Comparison of ENCODE assay signal across 8 mouse cellular contexts in genomic region chr9:123478031-123478585, GRCm38 (mm10). TPM values are rescaled to one million over a fixed set of nuclear protein-coding genes. Genes with fewer than 3 reads are reported as not detected.
DNase-seq lines count a peak whose midpoint lies in the region; ATAC-seq lines count a peak whose summit lies in the region.

No protein-coding gene starts in this region.

- H3K27ac ChIP-seq in brown adipose tissue, adult 24 weeks (replicated peaks; ENCODE audit: low read depth, low read length): peak overlapping the region; percentile 57
- H3K27ac ChIP-seq in neural tube, embryonic 14.5 days (ENCODE audit: low read depth, low read length): no peak overlapping the region

- H3K4me2 ChIP-seq in neural tube, embryonic 14.5 days (ENCODE audit: low read depth, low read length): peak overlapping the region; percentile 61

- H3K4me1 ChIP-seq in brown adipose tissue, adult 24 weeks (ENCODE audit: control insufficient read depth, insufficient read depth, insufficient read length, low read length): peaks cover 32% of the 10 kb centered on the region
- peaks cover 8% of the 10 kb centered on the region; the same call in 1 of the 2 replicates for H3K4me1 ChIP-seq in neural tube, embryonic 14.5 days (ENCODE audit: control insufficient read depth, insufficient read depth, low read length)

- intact Hi-C loops in gastrocnemius, postnatal 14 days (cut with DNase I; ENCODE audit: low total_unique reads): no loop called here
- intact Hi-C loops in left cerebral cortex, postnatal 25 days (cut with DNase I): loop anchor here (2.0 kb wide), 1 partner anchor 27 kb away; no protein-coding TSS in a partner anchor

- H3K4me3 ChIP-seq in brown adipose tissue, adult 24 weeks (ENCODE audit: insufficient read depth, low read depth, low read length): peak overlapping the region; percentile 59
- H3K4me3 ChIP-seq in neural tube, embryonic 14.5 days (ENCODE audit: low read depth, low read length): peak overlapping the region; percentile 54

- WGBS in neural tube, embryonic 14.5 days: under 1% methylated on average over 23 of the region's 29 CpGs

- 0 out of 2 replicates have a peak overlapping the region, but pooled peaks have one; percentile 42 for H3K9ac ChIP-seq in neural tube, embryonic 14.5 days (replicated peaks; ENCODE audit: low read depth, low read length)

- no peaks in the 10 kb centered on the region for H3K27me3 ChIP-seq in neural tube, embryonic 14.5 days (ENCODE audit: control insufficient read depth, insufficient read depth, low read length)

- ATAC-seq in neural tube, embryonic 14.5 days (ENCODE audit: low read depth): peak; percentile 79

- H3K9me3 ChIP-seq in neural tube, embryonic 14.5 days (ENCODE audit: control insufficient read depth, low read length): no peaks in the 10 kb centered on the region

- no peaks in the 10 kb centered on the region for H3K36me3 ChIP-seq in neural tube, embryonic 14.5 days (ENCODE audit: control insufficient read depth, insufficient read depth, low read length)

- DNase-seq in urinary bladder, postnatal 14 days (ENCODE audit: low spot score): peak; percentile 34
- DNase-seq in urinary bladder, postnatal 36 days (ENCODE audit: low spot score in 2 of 2): no peak
- DNase-seq in gastrocnemius, postnatal 14 days: peak; percentile 76
- peak; percentile 54 for DNase-seq in kidney, adult 11 months
- peak; percentile 65 to 67 for DNase-seq in lung, adult 18-20 months
- DNase-seq in left cerebral cortex, postnatal 25 days (ENCODE audit: low spot score in 2 of 2): no peak

RNA-seq across cellular contexts. Expression of gene Limd1, which starts 0.4 kb away (rescaled TPM):
- 14.0 and 22.4 TPM in 2 replicates for polyA plus RNA-seq in brown adipose tissue, adult 24 weeks (2012; ENCODE audit: insufficient read depth, insufficient read length, missing spikeins)
- total RNA-seq in gastrocnemius, postnatal 14 days (2021): 10 to 100 TPM; 29.4 to 31.2 TPM
- 9.7 and 14.7 TPM in 2 replicates for polyA plus RNA-seq in neural tube, embryonic 14.5 days (2014; fragmentation: Nextera tagmentation; extraction: Ambion mirVana)
- total RNA-seq in left cerebral cortex, postnatal 25 days (2021): 1 to 10 TPM; 6.1 to 7.2 TPM

RNA-seq across cellular contexts. Expression of gene Sacm1l, which starts 51.5 kb away (rescaled TPM):
- polyA plus RNA-seq in brown adipose tissue, adult 24 weeks (2012; ENCODE audit: insufficient read depth, insufficient read length, missing spikeins): 67.2 and 80.7 TPM in 2 replicates
- total RNA-seq in gastrocnemius, postnatal 14 days (2021): 10 to 100 TPM; 19.2 to 23.7 TPM
- polyA plus RNA-seq in neural tube, embryonic 14.5 days (2014; fragmentation: Nextera tagmentation; extraction: Ambion mirVana): 56.2 and 62.8 TPM in 2 replicates
- total RNA-seq in left cerebral cortex, postnatal 25 days (2021): 10 to 100 TPM; 59.5 to 61.9 TPM

Comparison
In these comparisons a context has a peak if more than half of its experiments do, and no peak if none do; other contexts are left out.
1. DNase-seq: peak in urinary bladder, postnatal 14 days (single experiment), gastrocnemius, postnatal 14 days (single experiment), kidney, adult 11 months (single experiment) and lung, adult 18-20 months (2 of 2); none in urinary bladder, postnatal 36 days (0 of 2) and left cerebral cortex, postnatal 25 days (0 of 2).